Mouse (Mus musculus) E14TG2a.4 (cell line): ENCODE measurements at regions not wholly inside any gene's neighbourhood (a gene's known extent, or its start where the extent isn't known, plus 50 kb on each side); places are given as distances from the start of the nearest gene placed in this dataset.

Source experiments
- CTCF ChIP-seq: conservative IDR thresholded peaks from 2 replicates; pipeline ENCODE4 v1.5.1; 2014; ENCODE audit warnings: low read length
- NANOG ChIP-seq: IDR thresholded peaks from 2 replicates; pipeline ENCODE4 v1.6.1; 2014; ENCODE audit warnings: borderline replicate concordance, low read length, mixed read lengths
- POU5F1 ChIP-seq: IDR thresholded peaks from 2 replicates; pipeline ENCODE4 v1.6.1; 2014; ENCODE audit warnings: low read length, borderline replicate concordance

DNA sequence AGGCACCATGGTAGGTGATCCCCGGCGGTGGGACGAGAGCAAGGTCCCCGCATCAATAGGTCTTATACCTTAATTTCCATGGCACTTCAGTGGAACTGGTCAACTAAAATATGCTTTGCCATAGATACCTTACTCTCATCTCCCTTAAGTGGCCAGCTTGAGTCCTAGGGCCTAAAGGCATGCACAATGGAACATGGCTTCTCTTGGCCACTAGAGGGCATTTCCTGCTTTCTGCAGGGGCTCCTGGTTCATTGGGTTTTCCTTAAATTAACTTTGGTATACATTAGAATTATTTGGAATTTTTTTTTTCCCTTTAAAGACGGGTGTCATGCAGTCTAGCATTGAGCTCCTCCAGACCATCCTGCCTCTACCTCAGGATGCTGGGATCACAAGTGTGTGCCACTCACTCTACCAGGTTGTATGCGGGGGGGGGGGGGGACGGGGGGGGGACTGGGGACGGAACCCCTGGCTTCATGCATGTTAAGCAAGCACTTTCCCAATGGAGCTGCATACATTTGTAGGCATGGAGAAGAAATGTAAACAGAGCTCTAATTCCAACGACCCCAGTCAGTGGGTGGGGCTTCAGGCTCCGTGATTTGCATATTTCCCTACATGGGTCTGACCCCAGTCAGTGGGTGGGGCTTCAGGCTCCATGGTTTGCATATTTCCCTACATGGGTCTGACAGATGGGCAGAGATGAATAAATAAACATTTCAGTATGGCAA is 113.4 kb upstream of the Cpm start:
- TF ChIP-seq CTCF = peak; percentile 82
- TF ChIP-seq NANOG = no peak
- no peak for TF ChIP-seq POU5F1
